Mouse (Mus musculus): ENCODE measurements at regions not wholly inside any gene's neighbourhood (a gene's known extent, or its start where the extent isn't known, plus 50 kb on each side); places are given as distances from the start of the nearest gene placed in this dataset.

DNA sequence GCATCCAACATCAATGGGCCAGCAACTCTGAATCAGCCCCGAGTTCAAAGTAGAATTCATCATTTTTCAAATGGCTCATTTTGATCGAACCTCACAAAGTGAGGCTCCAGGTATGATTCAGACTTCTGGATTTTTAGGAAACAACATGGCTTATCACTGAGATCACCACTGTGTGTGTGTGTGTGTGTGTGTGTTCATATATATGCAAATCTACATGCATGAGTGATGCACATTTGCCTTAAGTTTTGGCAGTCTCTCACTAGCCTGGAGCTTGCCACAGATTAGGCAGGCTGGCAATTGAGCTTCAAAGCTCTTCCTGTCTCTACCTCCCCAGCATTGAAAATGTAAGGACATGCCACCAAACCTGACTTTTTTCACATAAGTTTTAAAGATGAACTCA, 195.1 kb upstream of the Mindy3 start:
- DNase-seq = no peak
- intact Hi-C loops (cut with DNase I) = no loop called here

DNA sequence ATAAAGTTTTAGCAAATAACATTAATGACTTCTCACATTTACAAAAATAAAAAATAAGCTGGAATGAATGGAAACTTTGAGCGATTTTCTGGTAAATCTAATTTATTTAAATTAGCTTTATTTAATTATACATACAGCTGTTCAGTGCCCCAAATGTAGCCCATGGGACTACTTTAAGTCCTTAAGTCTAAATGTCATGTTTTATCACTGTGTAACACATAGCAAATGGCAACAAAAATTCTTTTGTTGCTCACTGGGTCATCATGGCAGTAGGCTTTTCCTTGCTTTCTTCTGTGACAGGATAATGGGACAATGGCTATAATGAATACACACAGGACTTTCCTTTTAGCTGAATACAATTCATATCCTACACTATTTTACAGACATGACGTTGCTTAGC, 194.6 kb upstream of the Mindy3 start:
- intact Hi-C loops (cut with DNase I) = no loop called here
- DNase-seq = no peak

DNA sequence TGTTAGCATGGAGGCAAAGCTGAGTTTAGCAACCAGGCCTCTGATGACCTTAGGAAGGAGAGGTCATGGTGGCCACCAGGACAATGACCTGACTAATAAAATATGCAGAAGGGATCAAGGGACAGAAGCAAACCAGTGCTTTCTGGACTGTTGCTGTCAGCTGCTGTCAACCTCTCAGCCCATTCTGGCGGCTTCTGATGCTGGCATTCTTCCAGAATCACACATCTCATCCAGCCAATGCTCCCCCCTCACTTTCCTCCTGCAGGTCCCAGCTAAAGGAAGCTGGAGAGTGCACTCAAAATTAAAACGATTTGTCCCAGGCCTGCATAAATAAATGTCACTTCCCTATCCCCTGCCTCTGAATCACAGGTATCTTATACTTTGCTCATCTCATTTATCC, 163.3 kb upstream of the Mindy3 start:
- DNase-seq = peak in 1 of 2 experiments; percentile 10
- intact Hi-C loops (cut with DNase I) = no loop called here

DNA sequence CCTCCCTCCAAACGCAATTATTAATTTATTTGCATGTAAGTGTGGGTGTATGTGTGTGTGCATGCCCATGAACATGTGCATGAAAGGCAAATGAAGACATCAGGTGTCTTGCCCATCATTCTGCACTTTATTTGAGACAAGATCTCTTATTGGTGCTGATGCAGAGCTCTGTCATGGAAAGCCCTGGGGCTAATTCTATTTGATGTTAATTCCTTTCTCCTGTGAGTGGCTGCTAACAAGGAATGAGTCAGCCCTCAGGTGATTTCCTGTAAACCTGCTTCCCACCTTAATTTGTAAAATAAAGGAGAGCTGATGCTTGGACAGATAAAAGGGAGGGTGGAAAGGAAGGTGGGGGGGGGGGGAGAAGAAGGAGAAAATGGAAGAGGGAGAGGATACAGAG, 138.5 kb upstream of the Mindy3 start:
- intact Hi-C loops (cut with DNase I) = no loop called here
- no peak for DNase-seq

DNA sequence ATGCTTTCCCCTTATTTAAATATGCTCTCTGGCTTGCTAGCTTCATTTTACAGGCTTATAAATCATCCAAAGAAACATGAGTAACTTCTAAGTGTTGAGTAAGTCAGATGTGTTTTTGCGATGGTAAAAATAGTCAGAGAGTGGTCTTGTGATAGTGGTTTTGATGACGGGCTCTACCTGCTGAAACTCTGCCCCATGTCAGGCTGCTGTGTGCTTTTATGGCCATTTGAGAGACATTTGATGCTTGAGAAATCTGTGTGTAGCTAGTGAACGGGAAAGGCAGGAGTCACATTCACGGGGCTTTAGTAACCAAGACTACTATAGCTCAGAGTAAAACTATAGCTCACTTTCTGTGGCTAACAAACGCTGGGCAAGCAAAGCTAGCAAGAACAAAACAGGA, 103.1 kb upstream of the Mindy3 start:
- intact Hi-C loops (cut with DNase I) = no loop called here
- no peak for DNase-seq

DNA sequence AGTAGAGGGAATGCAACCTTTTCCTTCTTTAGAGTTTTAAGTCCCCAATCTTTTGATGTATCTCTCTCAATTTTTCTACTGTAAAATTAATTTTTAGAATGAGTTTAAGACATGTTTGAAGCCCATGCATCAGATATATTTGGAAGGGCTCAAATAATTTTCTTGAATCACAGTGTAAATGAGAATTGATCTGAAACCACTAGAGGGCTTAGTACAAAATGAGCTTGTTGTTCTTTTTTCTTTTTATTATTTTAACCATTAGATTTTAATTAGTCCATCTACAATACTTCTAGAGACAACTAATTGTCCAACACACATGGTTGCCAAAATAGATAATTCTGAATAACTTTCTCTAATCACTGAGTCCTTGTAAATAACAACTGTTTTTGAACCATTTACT, 102.5 kb upstream of the Mindy3 start:
- intact Hi-C loops (cut with DNase I) = no loop called here
- DNase-seq = no peak

DNA sequence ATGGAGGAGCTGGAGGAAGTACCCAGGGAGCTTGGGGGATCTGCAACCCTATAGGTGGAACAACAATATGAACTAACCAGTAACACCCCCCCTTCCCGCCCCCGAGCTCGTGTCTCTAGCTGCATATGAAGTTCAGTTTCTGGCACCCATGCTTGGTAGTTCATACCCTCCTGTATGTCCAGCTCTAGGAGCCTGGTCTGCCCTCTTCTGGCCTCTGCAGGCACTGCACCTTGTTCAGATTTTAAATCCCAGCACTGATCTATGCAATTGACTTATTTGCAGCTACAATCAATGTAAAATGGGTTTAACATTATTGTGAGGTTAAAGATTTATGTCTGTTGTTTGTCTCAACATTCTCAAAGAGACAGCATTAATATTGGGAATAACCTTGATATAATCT, 73.1 kb upstream of the Mindy3 start:
- intact Hi-C loops (cut with DNase I) = no loop called here
- peak in 1 of 2 experiments; percentile 6 for DNase-seq

DNA sequence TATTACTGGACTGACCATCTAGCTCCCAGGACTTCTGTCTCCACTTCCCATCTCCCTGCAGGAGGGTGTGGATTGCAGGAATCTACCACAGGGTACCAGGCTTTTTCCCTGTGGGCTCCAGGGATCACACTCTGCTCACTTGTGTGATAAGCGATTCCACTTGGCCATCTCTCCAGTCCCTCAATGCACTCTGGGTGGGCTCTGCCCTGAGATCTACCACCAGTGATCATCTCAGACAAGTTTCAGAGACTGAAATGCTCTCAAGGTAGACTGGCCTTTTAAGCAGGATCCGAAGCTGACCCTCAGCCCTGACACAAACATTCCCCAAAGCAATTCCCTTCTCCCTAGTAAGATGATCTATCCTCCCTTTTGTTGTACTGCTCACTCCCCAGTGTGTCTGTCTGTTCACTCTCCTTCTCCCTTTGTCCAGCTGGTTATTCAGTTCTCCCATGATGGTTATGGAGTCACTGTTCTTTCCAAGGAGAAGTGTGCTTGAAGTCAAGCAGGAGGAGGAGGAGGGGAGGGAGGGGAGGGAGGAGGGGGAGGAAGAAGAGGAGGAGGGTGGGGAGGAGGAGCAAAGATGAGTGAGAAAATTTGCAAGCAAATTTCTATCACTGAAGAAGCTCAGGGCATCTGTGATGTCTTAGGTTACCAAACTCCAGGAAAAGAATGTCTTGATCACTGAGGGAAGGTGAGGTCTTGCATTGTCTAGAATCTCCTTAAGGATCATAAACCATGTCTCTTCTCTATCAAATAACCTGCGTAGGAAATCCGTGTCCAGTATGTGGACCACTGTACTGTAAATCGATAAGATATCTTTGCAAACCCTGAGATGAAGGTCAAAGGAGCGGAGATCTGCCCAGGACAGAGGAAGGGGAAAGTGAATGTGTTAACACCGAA, 50.4 kb upstream of the Mindy3 start:
- intact Hi-C loops (cut with DNase I) = loop anchor here (10.0 kb wide), 1 partner anchor 795 kb away; no protein-coding TSS in a partner anchor
- DNase-seq = no peak

All from heart, postnatal 14 days (tissue).